Mouse (Mus musculus) liver, embryonic 16.5 days (tissue): Measurements from ENCODE around the gene Gm49320. TPM values are rescaled to one million over a fixed set of nuclear protein-coding genes. Genes with fewer than 3 reads are reported as not detected.

ENCODE experiments used
- ATAC-seq: fragments of 200-750 bp; cut with Nextera tagmentation; 2 replicates; pipeline ENCODE4 v1.8.0; 2017; ENCODE audit warnings: low read depth, mild to moderate bottlenecking, moderate number of reproducible peaks, moderate library complexity
- H3K27ac ChIP-seq: fragments of 300-500 bp; sonication (generic); 2 replicates; pipeline ENCODE4 v1.5.1; 2014; ENCODE audit warnings: mild to moderate bottlenecking, low read length
- H3K27me3 ChIP-seq: fragments of 300-500 bp; sonication (generic); 2 replicates; pipeline ENCODE4 v1.6.1; 2014; ENCODE audit warnings: low read depth, low read length, mixed read lengths; ENCODE audit not compliant: control insufficient read depth, insufficient read depth
- H3K36me3 ChIP-seq: fragments of 300-500 bp; sonication (generic); 2 replicates; pipeline ENCODE4 v1.6.1; 2014; ENCODE audit warnings: mild to moderate bottlenecking; ENCODE audit not compliant: control insufficient read depth, insufficient read depth
- H3K4me1 ChIP-seq: fragments of 300-500 bp; sonication (generic); 2 replicates; pipeline ENCODE4 v1.6.1; 2014; ENCODE audit warnings: low read depth, low read length, mixed read lengths; ENCODE audit not compliant: control insufficient read depth
- H3K4me2 ChIP-seq: fragments of 300-500 bp; sonication (generic); 2 replicates; pipeline ENCODE4 v1.6.1; 2014; ENCODE audit warnings: low read depth, low read length, mixed read lengths
- H3K4me3 ChIP-seq: fragments of 300-500 bp; sonication (generic); 2 replicates; pipeline ENCODE4 v1.5.1; 2014; ENCODE audit warnings: low read depth, mild to moderate bottlenecking, low read length
- H3K9ac ChIP-seq: fragments of 300-500 bp; sonication (generic); 2 replicates; pipeline ENCODE4 v1.6.1; 2014; ENCODE audit warnings: low read depth, low read length
- H3K9me3 ChIP-seq: fragments of 300-500 bp; sonication (generic); replicated peaks from 2 replicates; pipeline ENCODE4 v1.6.1; 2016; ENCODE audit warnings: low read length; ENCODE audit not compliant: control insufficient read depth
- WGBS: fragments of 180-500 bp; shearing (Covaris S2); extraction: QIAGEN DNeasy Blood & Tissue Kit; methylation state at CpG from one replicate; pipeline ENCODE4 v1.1.7; 2014; ENCODE audit not compliant: insufficient replicate concordance; 5-methylcytosine and 5-hydroxymethylcytosine counted together
- polyA plus RNA-seq: library from polyadenylated mRNA; unstranded; fragments of >200 nt; fragmentation: Nextera tagmentation; extraction: Ambion mirVana; gene quantifications from 2 replicates; pipeline ENCODE4 v1.2.1, GENCODE M21; 2015

The Gm49320 gene
- polyA plus RNA-seq, 1 experiment from 2014 or later = not detected

DNA sequence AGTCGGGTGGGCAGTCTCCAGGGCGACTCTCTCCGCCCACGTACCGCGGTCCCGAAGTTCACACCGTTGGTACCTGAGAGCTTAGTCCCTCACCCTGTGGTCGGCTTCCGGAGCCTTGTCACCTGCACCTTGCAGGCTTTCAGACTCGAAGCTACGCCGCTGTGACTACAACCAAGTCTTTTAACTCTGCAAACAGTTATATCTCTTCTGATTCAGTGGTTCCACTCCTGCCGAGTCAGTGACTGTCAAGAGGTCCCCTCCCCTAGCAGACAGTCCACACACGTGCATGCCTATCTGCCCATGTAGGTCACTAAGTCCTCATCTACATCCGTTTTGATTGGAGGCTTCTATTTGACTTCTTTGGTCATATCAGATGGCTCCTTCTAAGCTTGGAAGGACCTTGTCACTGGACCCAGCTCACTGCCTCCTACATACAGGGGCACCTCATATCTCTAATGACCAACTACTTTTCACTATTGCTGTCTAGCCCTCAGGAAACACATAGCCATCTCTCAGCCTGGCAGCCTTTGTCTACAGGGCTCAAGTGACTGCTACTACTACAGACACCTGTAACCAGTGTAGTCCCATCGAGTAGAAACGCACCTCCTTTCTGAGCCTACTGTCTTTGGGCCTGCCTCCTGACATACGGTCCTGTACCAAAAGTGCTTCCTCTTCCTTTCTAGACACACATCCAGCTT, 677 bp downstream of the Gm49320 start:
- Histone ChIP-seq H3K27ac (peak overlapping the region; percentile 95), H3K4me3 (peak overlapping the region; percentile 82), H3K36me3 (peaks cover 7% of the 10 kb centered on the region), H3K4me2 (peak overlapping the region; percentile 94), H3K9ac (peak overlapping the region; percentile 83), H3K9me3 (no peaks in the 10 kb centered on the region), H3K4me1 (peaks cover 29% of the 10 kb centered on the region), H3K27me3 (no peaks in the 10 kb centered on the region)
- ATAC-seq = peak; percentile 23
- 6% methylated on average over 19 of the region's 19 CpGs for WGBS

DNA sequence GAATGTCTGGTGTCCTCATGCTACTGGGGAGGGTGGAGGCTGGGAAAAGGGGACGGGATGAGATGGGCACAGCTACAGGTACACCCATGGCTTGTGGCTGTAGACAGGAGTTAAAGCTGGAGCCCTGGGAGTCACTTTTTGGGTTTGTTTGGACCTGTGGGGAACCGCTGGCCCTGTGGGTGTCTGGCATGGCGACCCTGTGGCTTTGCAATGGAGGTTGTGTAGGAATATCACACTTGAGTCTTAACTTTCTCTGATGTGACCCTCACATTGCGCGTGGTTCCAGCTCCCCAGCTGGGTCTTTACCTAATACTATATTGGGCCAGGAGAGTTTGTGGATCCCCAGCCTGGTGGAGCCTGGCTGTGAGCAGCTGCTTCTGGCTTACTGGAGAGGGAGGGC, 6.4 kb downstream of the Gm49320 start:
- Histone ChIP-seq H3K36me3 (peaks cover 20% of the 10 kb centered on the region), H3K27me3 (no peaks in the 10 kb centered on the region), H3K4me3 (no peak overlapping the region), H3K4me2 (no peak overlapping the region), H3K4me1 (peaks cover 11% of the 10 kb centered on the region), H3K9ac (no peak overlapping the region), H3K27ac (no peak overlapping the region), H3K9me3 (no peaks in the 10 kb centered on the region)
- no peak for ATAC-seq
- WGBS = 87% methylated on average over 5 of the region's 5 CpGs

GRCm38 (mm10) chr8:4245737-4246136, 7.1 kb downstream of the Gm49320 start:
- no peak for ATAC-seq
- Histone ChIP-seq H3K4me3 (no peak overlapping the region), H3K4me2 (no peak overlapping the region), H3K36me3 (peaks cover 20% of the 10 kb centered on the region), H3K27me3 (no peaks in the 10 kb centered on the region), H3K9ac (no peak overlapping the region), H3K27ac (no peak overlapping the region), H3K9me3 (no peaks in the 10 kb centered on the region), H3K4me1 (peaks cover 8% of the 10 kb centered on the region)
- 78% methylated on average over 13 of the region's 13 CpGs for WGBS

GRCm38 (mm10) chr8:4247241-4247640, 8.6 kb downstream of the Gm49320 start:
- Histone ChIP-seq H3K9ac (no peak overlapping the region), H3K27ac (no peak overlapping the region), H3K36me3 (peaks cover 20% of the 10 kb centered on the region), H3K4me1 (peaks cover 7% of the 10 kb centered on the region), H3K9me3 (no peaks in the 10 kb centered on the region), H3K4me2 (no peak overlapping the region), H3K27me3 (no peaks in the 10 kb centered on the region), H3K4me3 (no peak overlapping the region)
- ATAC-seq = 0 out of 2 replicates have a peak, but pooled peaks have one; percentile 23
- 62% methylated on average over 8 of the region's 8 CpGs for WGBS

DNA sequence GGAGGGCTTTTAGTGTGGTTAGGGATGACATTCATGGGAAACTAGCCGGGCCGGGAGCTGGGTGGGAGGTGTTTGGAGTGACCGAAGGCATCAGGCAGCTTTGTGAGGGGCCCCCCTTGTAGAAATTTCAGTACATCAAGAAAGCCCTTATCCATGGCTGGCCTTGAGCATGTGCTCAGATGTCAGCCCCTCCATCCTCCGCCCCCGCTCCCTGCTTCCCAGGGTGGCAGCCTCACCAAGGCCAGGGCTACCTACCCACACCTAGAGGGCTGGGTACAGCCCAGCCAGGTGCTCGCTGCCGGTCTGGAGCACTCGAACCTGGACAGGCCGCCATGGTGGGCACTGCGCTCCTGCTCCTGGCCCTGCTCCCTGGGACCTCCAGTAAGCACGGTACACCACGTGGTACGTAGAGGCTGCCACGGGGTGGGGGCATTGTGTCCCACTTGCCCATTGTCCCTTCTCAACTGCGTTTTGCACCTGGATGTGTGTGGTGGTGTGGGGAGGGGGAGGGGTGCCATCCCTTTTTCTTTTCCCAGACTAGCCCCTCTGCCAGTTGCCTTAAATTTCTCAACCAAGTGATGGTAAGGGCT, 9.4 kb downstream of the Gm49320 start, which contains the start of gene Tgfbr3l:
Tgfbr3l (plus strand) TSS at position 264 of the 590 bp plus-strand sequence.
- Histone ChIP-seq H3K36me3 (peaks cover 19% of the 10 kb centered on the region), H3K9ac (no peak within 1 kb of the TSS), H3K27me3 (no peaks in the 10 kb centered on the region), H3K4me2 (no peak within 1 kb of the TSS), H3K27ac (no peak within 1 kb of the TSS), H3K9me3 (no peaks in the 10 kb centered on the region), H3K4me3 (no peak within 1 kb of the TSS), H3K4me1 (peaks cover 12% of the 10 kb centered on the region)
- WGBS = 80% methylated on average over 15 of the region's 15 CpGs
- no peak for ATAC-seq

DNA sequence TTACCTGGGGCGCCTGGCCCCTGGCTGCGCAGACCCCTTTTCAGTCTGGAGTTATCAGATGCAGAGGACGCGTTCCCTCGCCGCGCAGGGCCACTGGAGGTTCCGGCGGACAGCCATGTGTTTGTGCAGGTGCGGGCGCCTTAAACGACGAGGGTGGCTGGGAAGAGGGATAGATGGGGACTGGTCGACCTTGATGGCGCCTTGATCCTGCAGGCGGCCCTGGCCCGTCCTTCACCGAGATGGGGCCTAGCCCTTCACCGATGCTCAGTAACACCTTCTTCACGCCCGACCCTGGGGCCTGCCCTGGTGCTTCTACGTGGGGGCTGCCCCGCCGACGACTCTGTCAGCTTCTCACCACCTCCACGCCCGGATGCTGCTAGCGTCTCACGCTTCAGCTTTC, 10.5 kb downstream of the Gm49320 start:
- no peak for ATAC-seq
- Histone ChIP-seq H3K9ac (no peak overlapping the region), H3K9me3 (no peaks in the 10 kb centered on the region), H3K27me3 (no peaks in the 10 kb centered on the region), H3K36me3 (peaks cover 13% of the 10 kb centered on the region), H3K4me3 (no peak overlapping the region), H3K4me2 (no peak overlapping the region), H3K27ac (no peak overlapping the region), H3K4me1 (peaks cover 18% of the 10 kb centered on the region)
- 55% methylated on average over 29 of the region's 29 CpGs for WGBS

DNA sequence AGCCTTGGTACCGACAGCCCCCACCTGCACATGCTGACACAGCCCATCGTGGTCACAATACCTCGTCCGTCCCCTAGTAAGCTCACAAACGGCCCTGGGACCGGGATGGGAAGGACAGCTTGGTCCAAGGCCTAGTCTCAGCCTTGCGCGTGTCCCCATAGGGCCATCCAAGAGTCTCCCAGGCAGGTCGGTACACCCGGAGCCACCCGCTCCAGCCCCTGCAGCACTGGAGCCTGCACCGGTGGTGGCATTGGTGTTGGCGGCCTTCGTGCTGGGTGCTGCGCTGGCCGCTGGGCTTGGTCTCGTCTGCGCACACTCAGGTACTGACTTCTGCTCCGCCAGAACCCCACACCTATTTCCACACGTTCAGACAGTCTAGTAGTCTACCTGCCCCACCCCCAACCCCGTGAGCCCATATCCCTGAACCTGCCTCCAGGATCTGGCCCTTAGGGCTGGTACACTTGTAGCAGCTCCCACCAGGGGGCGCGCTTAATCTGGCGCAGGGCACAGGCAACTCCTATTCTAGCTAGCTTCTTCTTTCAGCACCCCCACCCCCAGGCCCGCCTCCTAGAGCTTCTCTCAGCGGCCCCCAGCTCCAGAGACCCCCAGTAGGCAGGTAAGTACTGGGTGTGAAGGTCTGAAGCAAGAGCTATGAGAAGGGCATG, 11.8 kb downstream of the Gm49320 start:
- no peaks in the 10 kb centered on the region for H3K9me3 ChIP-seq
- 39% methylated on average over 26 of the region's 26 CpGs for whole genome bisulfite sequencing
- H3K4me2 ChIP-seq = no peak overlapping the region
- no peak overlapping the region for H3K9ac ChIP-seq
- no peak for ATAC-seq
- peaks cover 11% of the 10 kb centered on the region for H3K36me3 ChIP-seq
- no peaks in the 10 kb centered on the region for H3K27me3 ChIP-seq
- no peak overlapping the region for H3K4me3 ChIP-seq
- no peak overlapping the region for H3K27ac ChIP-seq
- peaks cover 19% of the 10 kb centered on the region for H3K4me1 ChIP-seq

GRCm38 (mm10) chr8:4252116-4252760, 13.6 kb downstream of the Gm49320 start:
- H3K27me3 ChIP-seq = no peaks in the 10 kb centered on the region
- no peaks in the 10 kb centered on the region for H3K9me3 ChIP-seq
- peak overlapping the region; percentile 98 for H3K4me3 ChIP-seq
- peak overlapping the region; percentile 92 for H3K4me2 ChIP-seq
- 0 out of 2 replicates have a peak overlapping the region, but pooled peaks have one; percentile 12 for H3K27ac ChIP-seq
- ATAC-seq = no peak
- H3K9ac ChIP-seq = peak overlapping the region; percentile 97
- peaks cover 17% of the 10 kb centered on the region for H3K4me1 ChIP-seq
- peaks cover 3% of the 10 kb centered on the region; the same call in 1 of the 2 replicates for H3K36me3 ChIP-seq
- 33% methylated on average over 8 of the region's 8 CpGs for WGBS
